In genomic region chr12:5099572-5099971, GRCm38 (mm10) we compare ENCODE assay signal across 13 mouse cellular contexts.
A peak's percentile ranks its signal among the peaks of the same experiment; 100 is the strongest.
DNase-seq lines count a peak whose midpoint lies in the region; ATAC-seq and TF ChIP-seq lines count a peak whose summit lies in the region.
"Had no signal": no experiment of that assay in that cellular context is flagged by ENCODE, and none has a peak within 500 bp of the region (broad histone marks: within the 10 kb centered on the region; RNA-seq: fewer than 3 reads in every experiment).

No protein-coding gene starts in this region.

- no peak overlapping the region for H3K27ac ChIP-seq in heart, embryonic 15.5 days
- no peak overlapping the region for H3K27ac ChIP-seq in midbrain, embryonic 15.5 days
- H3K27ac ChIP-seq in midbrain, embryonic 13.5 days: no peak overlapping the region
- no peak overlapping the region for H3K27ac ChIP-seq in stomach, postnatal 0 days (replicated peaks)
- H3K27ac ChIP-seq: hindbrain, embryonic 15.5 days had no signal

- no peaks in the 10 kb centered on the region for H3K27me3 ChIP-seq in heart, embryonic 15.5 days
- H3K27me3 ChIP-seq in midbrain, embryonic 15.5 days (replicated peaks): no peaks in the 10 kb centered on the region
- H3K27me3 ChIP-seq in midbrain, embryonic 13.5 days: no peaks in the 10 kb centered on the region
- H3K27me3 ChIP-seq in stomach, postnatal 0 days (ENCODE audit: control insufficient read depth, insufficient read depth, low read length): no peaks in the 10 kb centered on the region
- H3K27me3 ChIP-seq: hindbrain, embryonic 15.5 days had no signal

- no peaks in the 10 kb centered on the region for H3K9me3 ChIP-seq in heart, embryonic 15.5 days (replicated peaks)
- H3K9me3 ChIP-seq in midbrain, embryonic 15.5 days: no peaks in the 10 kb centered on the region
- no peaks in the 10 kb centered on the region for H3K9me3 ChIP-seq in midbrain, embryonic 13.5 days
- H3K9me3 ChIP-seq in stomach, postnatal 0 days (ENCODE audit: control insufficient read depth, low read length): no peaks in the 10 kb centered on the region
- H3K9me3 ChIP-seq: hindbrain, embryonic 15.5 days had no signal

- WGBS in heart, embryonic 15.5 days: 74% methylated on average over 9 of the region's 9 CpGs
- WGBS in midbrain, embryonic 15.5 days: 91% methylated on average over 9 of the region's 9 CpGs
- WGBS in midbrain, embryonic 13.5 days: 94% methylated on average over 9 of the region's 9 CpGs
- 73% methylated on average over 9 of the region's 9 CpGs for WGBS in stomach, postnatal 0 days

- DNase-seq in adrenal gland, adult 2 months: peak; percentile 42
- no peak for DNase-seq in adrenal gland, postnatal 4 days (ENCODE audit: low spot score in 2 of 2)
- DNase-seq in heart, adult 11 months: no peak
- no peak for DNase-seq in stomach, postnatal 0 days (ENCODE audit: low spot score)
- no peak for DNase-seq in spleen, postnatal 14 days (ENCODE audit: low spot score in 2 of 2)
- DNase-seq: cerebellum, adult 18-20 months; gastrocnemius, postnatal 14 days; kidney, adult 9 months; thymus, postnatal 14 days had no signal

- H3K9ac ChIP-seq in heart, embryonic 15.5 days: no peak overlapping the region
- H3K9ac ChIP-seq in midbrain, embryonic 15.5 days: no peak overlapping the region
- H3K9ac ChIP-seq in midbrain, embryonic 13.5 days (replicated peaks): no peak overlapping the region
- H3K9ac ChIP-seq in stomach, postnatal 0 days (ENCODE audit: low read length): no peak overlapping the region
- H3K9ac ChIP-seq: hindbrain, embryonic 15.5 days had no signal

- no peak overlapping the region for H3K4me2 ChIP-seq in heart, embryonic 15.5 days
- no peak overlapping the region for H3K4me2 ChIP-seq in midbrain, embryonic 15.5 days
- H3K4me2 ChIP-seq in midbrain, embryonic 13.5 days (replicated peaks): no peak overlapping the region
- no peak overlapping the region for H3K4me2 ChIP-seq in stomach, postnatal 0 days (replicated peaks; ENCODE audit: low read depth)
- H3K4me2 ChIP-seq: hindbrain, embryonic 15.5 days had no signal

- H3K36me3 ChIP-seq in heart, embryonic 15.5 days: no peaks in the 10 kb centered on the region
- H3K36me3 ChIP-seq in midbrain, embryonic 15.5 days (replicated peaks): no peaks in the 10 kb centered on the region
- H3K36me3 ChIP-seq in midbrain, embryonic 13.5 days: peaks cover 12% of the 10 kb centered on the region; the same call in 1 of the 2 replicates
- no peaks in the 10 kb centered on the region for H3K36me3 ChIP-seq in stomach, postnatal 0 days (ENCODE audit: control insufficient read depth, insufficient read depth, low read length)
- H3K36me3 ChIP-seq: hindbrain, embryonic 15.5 days had no signal

- no peak overlapping the region for H3K4me3 ChIP-seq in heart, embryonic 15.5 days
- no peak overlapping the region for H3K4me3 ChIP-seq in midbrain, embryonic 15.5 days
- H3K4me3 ChIP-seq in midbrain, embryonic 13.5 days (replicated peaks): no peak overlapping the region
- no peak overlapping the region for H3K4me3 ChIP-seq in stomach, postnatal 0 days (ENCODE audit: low read depth, low read length)
- H3K4me3 ChIP-seq: hindbrain, embryonic 15.5 days had no signal

- ATAC-seq in heart, embryonic 15.5 days (replicated peaks; ENCODE audit: insufficient number of reproducible peaks, insufficient read depth, low FRiP score, low read depth): 0 out of 2 replicates have a peak, but pooled peaks have one; percentile 32
- 0 out of 2 replicates have a peak, but pooled peaks have one; percentile 32 for ATAC-seq in midbrain, embryonic 15.5 days (replicated peaks)
- no peak for ATAC-seq in midbrain, embryonic 13.5 days
- ATAC-seq in stomach, postnatal 0 days (ENCODE audit: low FRiP score, low TSS enrichment): no peak

- H3K4me1 ChIP-seq in heart, embryonic 15.5 days (replicated peaks): peaks cover 2% of the 10 kb centered on the region; the same call in 1 of the 2 replicates
- H3K4me1 ChIP-seq in midbrain, embryonic 15.5 days: peaks cover 5% of the 10 kb centered on the region; the same call in 1 of the 2 replicates
- H3K4me1 ChIP-seq in midbrain, embryonic 13.5 days (replicated peaks): peaks cover 7% of the 10 kb centered on the region; the same call in 1 of the 2 replicates
- no peaks in the 10 kb centered on the region for H3K4me1 ChIP-seq in stomach, postnatal 0 days (replicated peaks; ENCODE audit: control insufficient read depth, insufficient read depth)

- no peak for TF ChIP-seq EP300 in stomach, postnatal 0 days (optimal IDR thresholded peaks at IDR 0.05)

- peak; percentile 60 for TF ChIP-seq CTCF in stomach, postnatal 0 days (IDR thresholded peaks at IDR 0.05; ENCODE audit: low read depth)

Comparison
In these comparisons a context has a peak if more than half of its experiments do, and no peak if none do; other contexts are left out.
1. ATAC-seq: peak in heart, embryonic 15.5 days (single experiment) and midbrain, embryonic 15.5 days (single experiment); none in midbrain, embryonic 13.5 days (single experiment) and stomach, postnatal 0 days (single experiment).